Mouse (Mus musculus): ENCODE results near the gene Znrf1.

DNA sequence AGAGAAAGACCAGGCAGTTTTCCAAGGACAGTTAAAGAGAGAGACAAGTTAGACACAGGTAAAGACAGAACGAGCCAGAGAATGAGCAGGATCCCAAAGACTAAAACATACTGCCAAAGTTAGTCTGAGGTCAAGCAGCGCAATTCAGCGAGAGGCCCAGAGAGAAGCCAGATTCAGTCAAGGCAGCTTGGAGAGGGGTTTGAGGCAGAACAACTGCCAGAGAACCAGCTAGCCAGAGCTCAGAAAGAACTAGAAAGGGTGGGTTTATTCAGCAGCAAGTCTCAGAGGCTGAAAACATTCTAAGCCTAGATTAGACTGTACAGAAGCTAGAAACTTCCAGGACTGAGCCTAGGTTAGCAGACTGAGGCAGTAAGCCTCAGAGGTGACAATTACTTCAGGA lies 44.4 kb downstream of the Znrf1 start:
- no peak for TF ChIP-seq CTCF (IDR thresholded peaks at IDR 0.05; ENCODE audit: extremely low read depth, insufficient read length, insufficient replicate concordance, low read depth, low read length)
- no peak for TF ChIP-seq POLR2A (IDR thresholded peaks at IDR 0.05; ENCODE audit: low read depth, low read length)

All from small intestine, adult 2 months (tissue).